Mouse (Mus musculus) limb, embryonic 13.5 days (tissue): Measurements from ENCODE around the gene Gsdma. TPM values are rescaled to one million over a fixed set of nuclear protein-coding genes. Genes with fewer than 3 reads are reported as not detected.

ENCODE experiments used
- ATAC-seq: fragments of 200-750 bp; cut with Nextera tagmentation; 2 replicates; pipeline ENCODE4 v1.8.0; 2017; ENCODE audit warnings: low read depth, moderate number of reproducible peaks, moderate TSS enrichment; ENCODE audit not compliant: low FRiP score
- H3K27ac ChIP-seq: fragments of 300-500 bp; sonication (generic); 2 replicates; pipeline ENCODE4 v1.5.1; 2015; ENCODE audit warnings: inconsistent platforms, mild to moderate bottlenecking, moderate library complexity
- H3K27me3 ChIP-seq: fragments of 300-500 bp; sonication (generic); 2 replicates; pipeline ENCODE4 v1.6.1; 2015; ENCODE audit warnings: mild to moderate bottlenecking, inconsistent platforms
- H3K36me3 ChIP-seq: fragments of 300-500 bp; sonication (generic); 2 replicates; pipeline ENCODE4 v1.6.1; 2015; ENCODE audit warnings: inconsistent platforms, mild to moderate bottlenecking, moderate library complexity
- H3K4me1 ChIP-seq: fragments of 300-500 bp; sonication (generic); 2 replicates; pipeline ENCODE4 v1.6.1; 2015; ENCODE audit warnings: inconsistent platforms
- H3K4me2 ChIP-seq: fragments of 300-500 bp; sonication (generic); replicated peaks from 2 replicates; pipeline ENCODE4 v1.6.1; 2015; ENCODE audit warnings: inconsistent platforms, mild to moderate bottlenecking, moderate library complexity
- H3K4me3 ChIP-seq: fragments of 300-500 bp; sonication (generic); 2 replicates; pipeline ENCODE4 v1.5.1; 2015; ENCODE audit warnings: moderate library complexity, mild to moderate bottlenecking, inconsistent platforms
- H3K9ac ChIP-seq: fragments of 300-500 bp; sonication (generic); 2 replicates; pipeline ENCODE4 v1.6.1; 2015; ENCODE audit warnings: mild to moderate bottlenecking, inconsistent platforms
- H3K9me3 ChIP-seq: fragments of 300-500 bp; sonication (generic); 2 replicates; pipeline ENCODE4 v1.6.1; 2016; ENCODE audit warnings: inconsistent platforms
- WGBS: fragments of 180-500 bp; shearing (Covaris S2); methylation state at CpG from one replicate; pipeline ENCODE4 v1.1.7; 2015; 5-methylcytosine and 5-hydroxymethylcytosine counted together
- polyA plus RNA-seq: library from polyadenylated mRNA; unstranded; fragments of >200 nt; fragmentation: Nextera tagmentation; extraction: Ambion mirVana; gene quantifications from 2 replicates; pipeline ENCODE4 v1.2.1, GENCODE M21; 2015

Gene Gsdma
- polyA plus RNA-seq, 1 experiment from 2014 or later, result 0.10 TPM

- peak within 1 kb of the TSS; percentile 99 for H3K9ac ChIP-seq
- ATAC-seq, result peak; percentile 97
- H3K27me3 ChIP-seq, result no peaks in the 10 kb centered on the region
- peak within 1 kb of the TSS; percentile 99 for H3K4me3 ChIP-seq
- peak within 1 kb of the TSS; percentile 88 for H3K4me2 ChIP-seq
- peak within 1 kb of the TSS; percentile 52; the same call in 1 of the 2 replicates for H3K27ac ChIP-seq
- no peaks in the 10 kb centered on the region for H3K9me3 ChIP-seq
- H3K4me1 ChIP-seq, result peaks cover 16% of the 10 kb centered on the region
- 5% methylated on average over 45 of the region's 45 CpGs for WGBS
- H3K36me3 ChIP-seq, result peaks cover 20% of the 10 kb centered on the region
Measured at GRCm38 (mm10) chr11:98681786-98682745, 17.9 kb downstream of the Gsdma start, which contains the start of gene Psmd3. Gene Psmd3 (plus strand): TSS chr11:98682554.

DNA sequence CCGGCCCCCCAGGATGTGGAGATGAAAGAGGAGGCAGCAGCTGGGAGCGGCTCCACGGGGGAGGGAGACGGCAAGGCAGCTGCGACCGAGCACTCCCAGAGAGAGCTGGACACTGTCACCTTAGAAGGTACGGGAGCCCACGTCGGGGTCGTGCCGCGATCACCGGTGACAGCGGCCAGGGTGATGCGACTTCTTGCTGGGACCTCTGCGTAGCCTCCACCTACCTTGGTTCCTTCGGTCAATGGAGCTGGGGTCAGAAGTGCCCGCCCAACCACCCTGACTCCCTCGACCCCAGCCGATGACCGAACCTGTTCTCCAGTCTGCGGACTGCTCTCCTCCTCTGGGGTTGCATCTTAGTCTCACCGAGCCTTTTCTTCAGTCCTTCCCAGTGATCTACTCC is 18.7 kb downstream of the Gsdma start:
- WGBS, result under 1% methylated on average over 23 of the region's 23 CpGs
- peak overlapping the region; percentile 99 for H3K9ac ChIP-seq
- H3K27me3 ChIP-seq, result no peaks in the 10 kb centered on the region
- H3K4me2 ChIP-seq, result peak overlapping the region; percentile 88
- H3K36me3 ChIP-seq, result peaks cover 28% of the 10 kb centered on the region
- H3K4me1 ChIP-seq, result peaks cover 16% of the 10 kb centered on the region
- peak; percentile 4; the same call in 1 of the 2 replicates for ATAC-seq
- H3K27ac ChIP-seq, result peak overlapping the region; percentile 52; the same call in 1 of the 2 replicates
- peak overlapping the region; percentile 99 for H3K4me3 ChIP-seq
- H3K9me3 ChIP-seq, result no peaks in the 10 kb centered on the region

- no peaks in the 10 kb centered on the region for H3K9me3 ChIP-seq
- peaks cover 51% of the 10 kb centered on the region for H3K36me3 ChIP-seq
- peaks cover 16% of the 10 kb centered on the region for H3K4me1 ChIP-seq
- ATAC-seq, result no peak
- no peak overlapping the region for H3K9ac ChIP-seq
- H3K27me3 ChIP-seq, result no peaks in the 10 kb centered on the region
- H3K4me3 ChIP-seq, result no peak overlapping the region
- no peak overlapping the region for H3K27ac ChIP-seq
- H3K4me2 ChIP-seq, result no peak overlapping the region
- WGBS, result 92% methylated on average over 9 of the region's 9 CpGs
Measured at GRCm38 (mm10) chr11:98685642-98686041, 21.5 kb downstream of the Gsdma start.

DNA sequence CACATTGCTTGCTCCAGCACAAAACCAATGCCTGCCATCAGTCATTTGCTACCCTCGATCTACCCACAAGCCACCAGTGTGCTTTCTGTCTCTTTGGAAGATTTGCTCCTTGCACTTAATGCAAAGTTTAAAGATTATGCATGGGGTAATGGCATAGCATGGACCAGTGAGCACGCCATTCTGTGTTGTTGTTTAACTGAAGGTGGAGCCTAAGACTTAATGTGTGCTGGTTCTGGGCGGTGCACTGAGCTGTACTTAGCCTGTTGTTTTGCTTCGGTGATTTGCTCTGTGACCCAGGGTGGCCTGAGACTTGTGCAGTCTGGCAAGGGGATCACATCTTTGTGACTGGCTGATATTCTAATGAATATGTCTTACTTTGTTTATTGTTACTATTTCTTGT is 22.8 kb downstream of the Gsdma start:
- peaks cover 13% of the 10 kb centered on the region for H3K4me1 ChIP-seq
- H3K36me3 ChIP-seq, result peaks cover 64% of the 10 kb centered on the region
- 93% methylated on average over 4 of the region's 4 CpGs for WGBS

DNA sequence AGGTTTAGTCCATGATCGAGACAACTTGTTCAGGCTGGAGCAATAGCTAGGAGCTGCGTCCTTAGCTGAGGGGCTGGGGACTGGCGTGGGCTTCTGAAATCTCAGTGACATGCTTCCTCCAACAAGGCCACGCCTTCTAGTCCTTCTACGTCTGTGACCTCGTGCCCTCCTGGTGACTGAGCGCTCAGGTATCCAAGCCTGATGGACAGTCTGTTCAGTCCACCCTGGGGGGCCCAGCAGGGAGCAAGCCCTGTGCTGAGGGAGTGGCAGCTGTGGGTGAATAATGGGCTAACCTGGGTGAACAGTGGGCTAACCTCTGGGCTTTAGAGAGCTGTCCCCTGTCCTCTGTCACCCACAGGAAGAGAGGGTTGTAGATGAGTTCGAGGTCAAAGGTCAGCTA is 23.9 kb downstream of the Gsdma start:
- H3K36me3 ChIP-seq, result peaks cover 74% of the 10 kb centered on the region
- H3K4me2 ChIP-seq, result no peak overlapping the region
- H3K9me3 ChIP-seq, result no peaks in the 10 kb centered on the region
- H3K27ac ChIP-seq, result no peak overlapping the region
- peaks cover 13% of the 10 kb centered on the region for H3K4me1 ChIP-seq
- no peaks in the 10 kb centered on the region for H3K27me3 ChIP-seq
- no peak for ATAC-seq
- H3K4me3 ChIP-seq, result no peak overlapping the region
- WGBS, result 92% methylated on average over 8 of the region's 8 CpGs
- H3K9ac ChIP-seq, result no peak overlapping the region

More for the DNA sequence above, 22.8 kb downstream of the Gsdma start:
- no peaks in the 10 kb centered on the region for H3K9me3 ChIP-seq
- H3K27ac ChIP-seq, result no peak overlapping the region
- ATAC-seq, result no peak
- H3K27me3 ChIP-seq, result no peaks in the 10 kb centered on the region
- H3K9ac ChIP-seq, result no peak overlapping the region
- H3K4me2 ChIP-seq, result no peak overlapping the region
- no peak overlapping the region for H3K4me3 ChIP-seq

DNA sequence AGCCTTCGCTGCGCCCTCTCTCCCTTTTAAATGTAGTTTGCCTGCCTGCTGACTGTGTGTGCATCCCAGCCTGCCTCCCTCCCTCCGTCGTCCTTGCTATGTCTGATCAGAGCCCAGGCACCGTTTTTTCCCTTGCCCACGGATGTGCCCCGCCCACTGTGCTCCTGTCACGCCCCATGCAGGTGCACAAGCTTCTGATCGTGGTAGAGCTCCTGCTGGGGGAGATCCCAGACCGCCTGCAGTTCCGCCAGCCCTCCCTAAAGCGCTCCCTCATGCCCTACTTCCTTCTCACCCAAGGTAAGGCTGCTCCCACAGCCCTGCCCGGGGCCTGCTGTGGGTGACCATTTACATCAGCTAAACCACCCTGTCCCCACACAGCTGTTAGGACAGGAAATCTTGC is 29.1 kb downstream of the Gsdma start:
- WGBS, result 73% methylated on average over 13 of the region's 13 CpGs
- H3K9ac ChIP-seq, result no peak overlapping the region

GRCm38 (mm10) chr11:98693746-98694145 is 29.6 kb downstream of the Gsdma start:
- 92% methylated on average over 9 of the region's 9 CpGs for WGBS
- no peak overlapping the region for H3K4me3 ChIP-seq
- no peaks in the 10 kb centered on the region for H3K27me3 ChIP-seq
- H3K36me3 ChIP-seq, result peaks cover 84% of the 10 kb centered on the region
- no peaks in the 10 kb centered on the region for H3K9me3 ChIP-seq
- H3K27ac ChIP-seq, result no peak overlapping the region
- H3K4me1 ChIP-seq, result no peaks in the 10 kb centered on the region
- no peak overlapping the region for H3K9ac ChIP-seq
- H3K4me2 ChIP-seq, result no peak overlapping the region
- no peak for ATAC-seq

More for the DNA sequence above, 29.1 kb downstream of the Gsdma start:
- Histone ChIP-seq H3K4me2 (no peak overlapping the region), H3K27me3 (no peaks in the 10 kb centered on the region), H3K4me3 (no peak overlapping the region), H3K27ac (no peak overlapping the region), H3K4me1 (no peaks in the 10 kb centered on the region), H3K36me3 (peaks cover 87% of the 10 kb centered on the region), H3K9me3 (no peaks in the 10 kb centered on the region)
- ATAC-seq, result no peak

DNA sequence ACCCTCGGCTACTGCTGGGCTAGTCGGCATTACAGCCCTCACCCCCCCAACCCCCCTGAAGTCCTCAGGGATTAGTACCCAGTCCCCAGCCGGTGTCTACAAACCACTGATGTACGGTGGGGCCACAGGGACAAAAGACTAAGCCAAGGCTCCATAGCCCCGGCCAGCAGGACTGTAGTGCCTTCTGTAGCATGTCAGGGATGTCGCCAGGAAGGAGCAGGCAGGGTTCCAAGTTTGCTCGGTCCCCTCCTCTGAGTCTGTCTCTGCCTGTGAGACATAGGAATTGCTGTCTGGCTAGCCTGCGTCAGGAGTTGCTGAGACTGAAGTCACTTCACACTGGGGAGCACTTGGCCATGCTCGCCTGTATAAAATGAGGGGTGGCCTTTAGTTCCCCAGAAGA is 30.1 kb downstream of the Gsdma start:
- no peaks in the 10 kb centered on the region for H3K9me3 ChIP-seq
- peaks cover 81% of the 10 kb centered on the region for H3K36me3 ChIP-seq
- no peak overlapping the region for H3K27ac ChIP-seq

DNA sequence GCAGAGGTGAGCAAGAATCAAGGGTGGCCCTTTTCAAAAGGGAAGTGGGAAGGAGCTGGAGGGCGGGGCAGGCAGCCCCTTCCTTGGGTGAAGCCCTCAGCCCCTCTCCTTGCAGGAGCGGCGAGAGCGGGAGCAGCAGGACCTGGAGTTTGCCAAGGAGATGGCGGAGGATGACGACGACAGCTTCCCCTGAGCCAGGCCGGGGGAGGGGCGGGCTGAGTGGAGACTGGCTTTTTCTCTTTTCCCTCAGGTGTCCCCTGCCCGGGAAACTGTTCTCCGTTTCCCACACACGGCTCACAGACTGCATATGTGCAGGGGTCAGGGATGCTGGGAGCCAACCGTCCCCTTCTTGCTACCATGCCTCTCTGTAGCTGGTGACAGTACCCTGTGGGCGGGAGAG is 31.3 kb downstream of the Gsdma start:
- 76% methylated on average over 14 of the region's 14 CpGs for WGBS
- H3K27me3 ChIP-seq, result no peaks in the 10 kb centered on the region; the same call in 1 of the 2 replicates
- no peak overlapping the region for H3K4me3 ChIP-seq
- ATAC-seq, result no peak
- peaks cover 5% of the 10 kb centered on the region for H3K4me1 ChIP-seq
- H3K9me3 ChIP-seq, result no peaks in the 10 kb centered on the region
- no peak overlapping the region for H3K27ac ChIP-seq
- no peak overlapping the region for H3K9ac ChIP-seq
- H3K4me2 ChIP-seq, result no peak overlapping the region
- H3K36me3 ChIP-seq, result peaks cover 70% of the 10 kb centered on the region

More for the DNA sequence above, 30.1 kb downstream of the Gsdma start:
- Histone ChIP-seq H3K4me3 (no peak overlapping the region), H3K27me3 (no peaks in the 10 kb centered on the region), H3K9ac (no peak overlapping the region), H3K4me1 (no peaks in the 10 kb centered on the region), H3K4me2 (no peak overlapping the region)
- no peak for ATAC-seq
- 88% methylated on average over 9 of the region's 9 CpGs for WGBS

- peaks cover 3% of the 10 kb centered on the region; the same call in 1 of the 2 replicates for H3K27me3 ChIP-seq
- no peak overlapping the region for H3K27ac ChIP-seq
- H3K4me2 ChIP-seq, result no peak overlapping the region
- H3K9ac ChIP-seq, result no peak overlapping the region
- H3K4me1 ChIP-seq, result peaks cover 8% of the 10 kb centered on the region
- H3K9me3 ChIP-seq, result no peaks in the 10 kb centered on the region
- ATAC-seq, result no peak
- H3K36me3 ChIP-seq, result peaks cover 58% of the 10 kb centered on the region
- no peak overlapping the region for H3K4me3 ChIP-seq
- 88% methylated on average over 14 of the region's 14 CpGs for WGBS
Measured at GRCm38 (mm10) chr11:98696454-98697216, 32.5 kb downstream of the Gsdma start.

GRCm38 (mm10) chr11:98697225-98697624 is 33.1 kb downstream of the Gsdma start:
- no peak overlapping the region for H3K27ac ChIP-seq
- H3K9ac ChIP-seq, result no peak overlapping the region
- no peak for ATAC-seq
- H3K4me2 ChIP-seq, result no peak overlapping the region
- H3K36me3 ChIP-seq, result peaks cover 52% of the 10 kb centered on the region
- H3K4me1 ChIP-seq, result peaks cover 9% of the 10 kb centered on the region
- H3K4me3 ChIP-seq, result no peak overlapping the region
- 83% methylated on average over 12 of the region's 12 CpGs for WGBS
- H3K27me3 ChIP-seq, result peaks cover 3% of the 10 kb centered on the region; the same call in 1 of the 2 replicates
- H3K9me3 ChIP-seq, result no peaks in the 10 kb centered on the region
